Mouse (Mus musculus) embryonic facial prominence, embryonic 10.5 days (tissue): Measurements from ENCODE around the gene Gm7138. TPM values are rescaled to one million over a fixed set of nuclear protein-coding genes. Genes with fewer than 3 reads are reported as not detected.

ENCODE experiments used
- DNase-seq: peaks from one replicate; pipeline ENCODE4 v3.0.0-alpha.2; 2017; ENCODE audit warnings: low spot score
- H3K27ac ChIP-seq: fragments of 300-500 bp; sonication (generic); replicated peaks from 2 replicates; pipeline ENCODE4 v1.5.1; 2016; ENCODE audit warnings: mild to moderate bottlenecking
- H3K27me3 ChIP-seq: fragments of 300-500 bp; sonication (generic); replicated peaks from 2 replicates; pipeline ENCODE4 v1.6.1; 2016; ENCODE audit warnings: low read depth, mild to moderate bottlenecking; ENCODE audit not compliant: poor library complexity, severe bottlenecking
- H3K36me3 ChIP-seq: fragments of 300-500 bp; sonication (generic); replicated peaks from 2 replicates; pipeline ENCODE4 v1.6.1; 2016; ENCODE audit warnings: mild to moderate bottlenecking, moderate library complexity
- H3K4me1 ChIP-seq: fragments of 300-500 bp; sonication (generic); 2 replicates; pipeline ENCODE4 v1.6.1; 2016
- H3K4me3 ChIP-seq: fragments of 300-500 bp; sonication (generic); 2 replicates; pipeline ENCODE4 v1.5.1; 2016; ENCODE audit warnings: mild to moderate bottlenecking, moderate library complexity
- H3K9me3 ChIP-seq: fragments of 300-500 bp; sonication (generic); 2 replicates; pipeline ENCODE4 v1.6.1; 2016; ENCODE audit warnings: mild to moderate bottlenecking
- WGBS: fragments of 180-500 bp; shearing (Covaris S2); methylation state at CpG from one replicate; pipeline ENCODE4 v1.1.7; 2016; 5-methylcytosine and 5-hydroxymethylcytosine counted together
- polyA plus RNA-seq: library from polyadenylated mRNA; unstranded; fragments of >200 nt; fragmentation: Nextera tagmentation; extraction: Ambion mirVana; gene quantifications from 2 replicates; pipeline ENCODE4 v1.2.1, GENCODE M21; 2016

The Gm7138 gene
- polyA plus RNA-seq, 1 experiment from 2014 or later, result not detected

DNA sequence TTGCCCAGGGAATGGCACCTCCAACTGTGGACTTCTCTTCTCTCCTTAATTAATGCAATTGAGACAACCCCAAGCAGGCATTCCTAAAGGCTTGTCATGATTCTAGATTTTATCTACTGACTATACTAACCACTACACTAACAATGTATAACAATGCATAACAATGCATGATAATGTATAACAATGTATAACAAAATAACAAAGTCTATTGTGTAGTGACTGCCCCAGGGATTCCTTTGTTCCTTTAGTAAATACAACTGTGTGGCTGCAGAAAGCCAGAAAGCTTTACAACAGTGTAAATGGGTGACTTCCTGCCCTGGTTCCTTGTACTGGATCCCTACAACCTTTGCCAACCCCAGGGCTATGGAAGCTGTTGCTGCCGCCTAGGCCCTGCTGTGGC is 40.8 kb downstream of the Gm7138 start:
- H3K27ac ChIP-seq, result no peak overlapping the region
- no peaks in the 10 kb centered on the region for H3K27me3 ChIP-seq
- no peak for DNase-seq
- no peak overlapping the region for H3K4me3 ChIP-seq
- H3K36me3 ChIP-seq, result no peaks in the 10 kb centered on the region; the same call in 1 of the 2 replicates
- H3K9me3 ChIP-seq, result peaks cover 10% of the 10 kb centered on the region; the same call in 1 of the 2 replicates
- WGBS, result 82% methylated on average over 1 of the region's 1 CpGs
- H3K4me1 ChIP-seq, result peaks cover 8% of the 10 kb centered on the region; the same call in 1 of the 2 replicates

- H3K27ac ChIP-seq, result no peak overlapping the region
- 56% methylated on average over 4 of the region's 4 CpGs for WGBS
- H3K36me3 ChIP-seq, result no peaks in the 10 kb centered on the region
- H3K4me1 ChIP-seq, result no peaks in the 10 kb centered on the region
- no peaks in the 10 kb centered on the region for H3K27me3 ChIP-seq
- H3K9me3 ChIP-seq, result no peaks in the 10 kb centered on the region
- peak; percentile 30 for DNase-seq
- H3K4me3 ChIP-seq, result no peak overlapping the region
Observed at GRCm38 (mm10) chr10:77729241-77729640, 47.5 kb downstream of the Gm7138 start.

DNA sequence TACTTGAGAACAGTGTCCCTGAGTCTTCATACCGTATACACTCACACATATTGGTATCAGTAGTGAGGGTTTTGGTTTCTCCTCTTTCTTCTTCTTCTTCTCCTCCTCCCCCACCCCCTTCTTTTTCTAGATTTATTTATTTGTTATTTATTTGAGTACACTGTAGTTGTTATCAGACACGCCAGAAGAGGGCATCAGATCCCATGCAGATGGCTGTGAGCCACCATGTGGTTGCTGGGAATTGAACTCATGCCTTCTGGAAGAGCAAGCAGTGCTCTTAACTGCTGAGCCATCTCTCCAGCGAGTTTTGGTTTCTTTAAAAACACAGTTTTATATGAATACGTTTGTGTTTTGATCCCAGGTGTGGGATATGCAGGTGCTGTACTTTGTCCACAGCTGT is 48.5 kb downstream of the Gm7138 start:
- Histone ChIP-seq H3K36me3 (no peaks in the 10 kb centered on the region), H3K4me3 (no peak overlapping the region), H3K9me3 (no peaks in the 10 kb centered on the region), H3K4me1 (no peaks in the 10 kb centered on the region), H3K27me3 (no peaks in the 10 kb centered on the region), H3K27ac (no peak overlapping the region)
- WGBS, result 65% methylated on average over 4 of the region's 4 CpGs
- DNase-seq, result no peak

Other genes starting within 250 kb of the Gm7138 start
- 0.60 and 1.3 TPM in 2 replicates for gene Itgb2, start 246.7 kb downstream of the Gm7138 start, polyA plus RNA-seq
- gene Pttg1ip, start 195.2 kb downstream of the Gm7138 start, polyA plus RNA-seq, result 65.6 and 71.0 TPM in 2 replicates
- 419 and 445 TPM in 2 replicates for gene Sumo3, start 170.8 kb downstream of the Gm7138 start, polyA plus RNA-seq
- gene Gm49325, start 170.7 kb downstream of the Gm7138 start, polyA plus RNA-seq, result 1.9 and 8.0 TPM in 2 replicates
- gene Ube2g2, start 154.7 kb downstream of the Gm7138 start, polyA plus RNA-seq, result 98.9 and 101 TPM in 2 replicates
- gene Tspear, start 90.4 kb downstream of the Gm7138 start, polyA plus RNA-seq, result 0.97 and 1.2 TPM in 2 replicates
- gene Gm19402, start 86.2 kb downstream of the Gm7138 start, polyA plus RNA-seq, result not detected in 2 replicates
- not detected in 2 replicates for gene Gm9508, start 79.7 kb downstream of the Gm7138 start, polyA plus RNA-seq
- not detected in 2 replicates for gene Gm10272, start 70.3 kb downstream of the Gm7138 start, polyA plus RNA-seq
- not detected in 2 replicates for gene Gm10024, start 65.5 kb downstream of the Gm7138 start, polyA plus RNA-seq
- not detected in 2 replicates for gene Gm10142, start 61.1 kb downstream of the Gm7138 start, polyA plus RNA-seq
- gene Krtap12-1, start 56.3 kb downstream of the Gm7138 start, polyA plus RNA-seq, result not detected in 2 replicates
- gene Gm10100, start 50.5 kb downstream of the Gm7138 start, polyA plus RNA-seq, result not detected in 2 replicates
- not detected in 2 replicates for gene Gm18596, start 34.3 kb downstream of the Gm7138 start, polyA plus RNA-seq
- gene Gm9736, start 25.6 kb downstream of the Gm7138 start, polyA plus RNA-seq, result not detected in 2 replicates
- gene Gm3233, start 17.3 kb downstream of the Gm7138 start, polyA plus RNA-seq, result not detected in 2 replicates
- gene Gm3238, start 5.6 kb downstream of the Gm7138 start, polyA plus RNA-seq, result not detected in 2 replicates
- not detected in 2 replicates for gene Gm3250, start 5.6 kb upstream of the Gm7138 start, polyA plus RNA-seq
- gene Gm7137, start 11.3 kb upstream of the Gm7138 start, polyA plus RNA-seq, result not detected in 2 replicates
- gene Gm9639, start 18.1 kb upstream of the Gm7138 start, polyA plus RNA-seq, result not detected in 2 replicates
- not detected in 2 replicates for gene Gm19668, start 22.2 kb upstream of the Gm7138 start, polyA plus RNA-seq
- not detected in 2 replicates for gene Gm9507, start 34.9 kb upstream of the Gm7138 start, polyA plus RNA-seq
- gene Gm2696, start 37.7 kb upstream of the Gm7138 start, polyA plus RNA-seq, result not detected in 2 replicates
- gene Krtap10-4, start 50.2 kb upstream of the Gm7138 start, polyA plus RNA-seq, result not detected in 2 replicates
- gene Krtap10-10, start 59.0 kb upstream of the Gm7138 start, polyA plus RNA-seq, result not detected in 2 replicates
- gene Gm36176, start 69.9 kb upstream of the Gm7138 start, polyA plus RNA-seq, result not detected in 2 replicates
- gene Gm10318, start 75.9 kb upstream of the Gm7138 start, polyA plus RNA-seq, result not detected in 2 replicates
- not detected in 2 replicates for gene Gm3285, start 85.0 kb upstream of the Gm7138 start, polyA plus RNA-seq
- gene Lrrc3, start 125.6 kb upstream of the Gm7138 start, polyA plus RNA-seq, result 2.2 and 2.3 TPM in 2 replicates
- gene Trpm2, start 193.6 kb upstream of the Gm7138 start, polyA plus RNA-seq, result 0.54 and 0.85 TPM in 2 replicates
- gene 1810043G02Rik, start 201.6 kb upstream of the Gm7138 start, polyA plus RNA-seq, result 31.0 and 33.7 TPM in 2 replicates
- gene Pfkl, start 233.1 kb upstream of the Gm7138 start, polyA plus RNA-seq, result 234 and 275 TPM in 2 replicates